Mouse (Mus musculus) liver, postnatal 0 days (tissue): ENCODE results near the gene Uap1.

Experiments used
- CTCF ChIP-seq: sonication (generic); IDR thresholded peaks from 2 replicates; pipeline ENCODE4 v1.5.1; 2016; ENCODE audit warnings: antibody characterized with exemption, low read depth
- EP300 ChIP-seq: IDR thresholded peaks from 2 replicates; pipeline ENCODE4 v1.6.1; 2016; ENCODE audit warnings: antibody characterized with exemption, low read depth, mild to moderate bottlenecking

DNA sequence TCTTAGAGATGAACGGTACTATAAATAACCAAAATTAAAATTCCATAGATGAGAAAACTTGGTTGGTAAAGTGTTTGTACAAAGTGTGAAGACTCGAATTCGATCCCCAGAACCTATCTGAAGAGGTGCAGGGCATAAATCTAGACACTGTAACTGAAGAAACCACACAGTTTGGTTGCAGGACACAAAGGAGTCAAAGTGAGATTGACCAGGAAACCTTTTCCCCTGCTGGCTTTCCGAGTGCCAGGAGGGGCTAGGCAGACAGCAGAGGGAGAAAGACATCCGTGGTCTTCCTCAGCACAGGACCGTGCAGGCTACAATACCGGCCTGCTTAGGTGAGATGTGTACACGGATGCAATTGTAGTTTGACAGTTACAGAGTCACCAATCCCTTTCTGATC is 40.5 kb downstream of the Uap1 start:
- TF ChIP-seq CTCF (no peak), EP300 (no peak)
